Mouse (Mus musculus): ENCODE data around the gene Cd200. TPM values are rescaled to one million over a fixed set of nuclear protein-coding genes. Genes with fewer than 3 reads are reported as not detected.
A peak's percentile ranks its signal among the peaks of the same experiment; 100 is the strongest.
"Not testable (repeated sequence)": the region's sequence is repeated elsewhere in the genome, so short reads cannot be mapped to it uniquely, and the experiment has no call there.

The Cd200 gene
- total RNA-seq, 2 experiments from 2014 or later: 19.6 to 20.7 TPM

DNA sequence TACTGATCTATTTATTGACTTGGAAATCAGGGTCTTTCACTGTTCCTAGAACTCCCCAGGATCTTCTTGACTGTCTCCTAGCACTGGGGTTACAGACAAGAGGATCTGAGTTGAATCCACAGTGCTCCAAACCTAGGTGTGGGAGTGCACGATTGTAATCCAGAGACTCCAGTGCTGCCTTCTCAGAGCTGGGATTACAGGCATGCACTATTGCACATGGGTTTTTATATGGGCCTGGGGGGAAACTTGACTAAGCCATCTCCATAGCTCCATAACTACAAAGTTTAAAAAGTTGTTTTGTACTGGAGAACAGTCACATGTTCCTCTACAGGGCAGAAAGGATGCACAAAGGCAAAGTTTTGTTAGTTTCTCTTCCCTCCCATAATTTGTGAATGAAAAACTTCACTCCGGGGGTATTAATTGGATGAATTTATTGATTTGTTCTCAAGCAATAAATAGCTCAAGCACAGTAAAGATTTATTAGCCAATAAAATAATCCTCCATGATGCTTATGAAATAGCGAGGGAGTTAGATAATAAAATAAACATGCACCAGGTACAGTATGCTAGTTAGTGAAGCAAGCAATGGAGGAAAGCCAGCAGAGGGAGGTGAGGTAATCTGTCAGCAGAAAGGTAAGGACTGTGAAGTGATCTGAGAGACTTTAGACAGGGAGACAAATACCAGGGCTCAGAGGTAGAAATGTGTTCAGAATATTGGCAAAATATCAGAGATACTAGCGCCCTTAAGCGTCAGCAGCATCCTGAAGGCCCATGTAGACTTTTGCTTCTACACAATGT lies 30.5 kb downstream of the Cd200 start:
- DNase-seq: no peak

DNA sequence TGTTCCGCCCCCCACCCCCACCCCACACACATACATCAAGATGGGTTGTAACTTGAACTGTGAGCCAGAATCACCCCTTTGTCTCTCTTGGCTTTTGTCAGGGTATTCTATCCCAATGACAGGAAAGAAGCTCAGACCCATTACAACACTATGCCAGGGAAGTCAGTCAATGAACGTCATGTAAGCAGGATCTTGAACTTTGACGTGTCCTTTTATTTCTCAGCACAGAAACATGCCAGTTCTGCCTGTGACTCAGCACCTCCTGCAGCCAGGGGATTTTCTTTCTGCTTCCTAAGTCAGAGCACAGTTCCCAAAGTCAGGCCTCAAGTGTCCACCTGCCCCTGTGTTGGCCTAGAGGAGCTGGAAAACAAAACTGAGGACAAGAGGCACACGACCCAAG lies 31.5 kb downstream of the Cd200 start:
- DNase-seq: no peak

DNA sequence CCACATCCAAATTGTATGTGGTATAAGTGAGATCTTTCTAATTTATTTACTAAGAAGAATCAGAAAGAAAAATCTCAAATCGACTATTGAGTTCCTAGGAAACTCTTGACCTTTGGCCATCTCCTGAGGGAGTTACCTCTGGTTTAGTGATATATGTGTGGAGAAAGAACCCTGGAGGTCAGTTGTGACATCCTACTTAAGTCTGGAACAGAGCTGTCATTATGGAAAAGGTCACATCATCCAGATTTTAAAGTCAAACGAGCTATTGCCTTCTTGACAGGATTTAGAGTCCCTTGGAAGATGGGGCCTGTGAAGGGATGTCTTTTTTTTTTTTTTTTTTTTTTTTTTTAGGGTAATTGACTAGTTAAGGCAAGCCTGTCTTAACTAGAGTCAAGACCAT lies 32.0 kb downstream of the Cd200 start:
- no peak for DNase-seq

DNA sequence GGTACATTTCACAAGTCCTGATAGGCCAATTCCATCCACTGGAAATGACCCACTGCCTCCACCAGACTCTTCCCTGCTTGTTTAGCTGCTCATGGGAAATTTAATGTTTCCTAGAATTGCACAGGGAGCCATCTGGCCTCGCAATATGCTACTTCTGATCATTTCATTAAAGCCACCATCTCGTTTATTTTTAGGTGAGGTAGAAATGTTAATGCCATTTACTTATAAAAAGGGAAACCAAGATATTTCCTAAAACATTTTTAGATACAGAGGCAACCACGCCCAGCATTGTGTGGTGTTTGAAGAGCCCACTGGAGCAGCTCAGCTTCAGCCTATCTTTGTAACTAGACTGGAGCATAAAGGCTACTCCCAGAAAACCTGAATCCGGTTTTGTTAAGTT lies 32.6 kb downstream of the Cd200 start:
- DNase-seq: no peak

DNA sequence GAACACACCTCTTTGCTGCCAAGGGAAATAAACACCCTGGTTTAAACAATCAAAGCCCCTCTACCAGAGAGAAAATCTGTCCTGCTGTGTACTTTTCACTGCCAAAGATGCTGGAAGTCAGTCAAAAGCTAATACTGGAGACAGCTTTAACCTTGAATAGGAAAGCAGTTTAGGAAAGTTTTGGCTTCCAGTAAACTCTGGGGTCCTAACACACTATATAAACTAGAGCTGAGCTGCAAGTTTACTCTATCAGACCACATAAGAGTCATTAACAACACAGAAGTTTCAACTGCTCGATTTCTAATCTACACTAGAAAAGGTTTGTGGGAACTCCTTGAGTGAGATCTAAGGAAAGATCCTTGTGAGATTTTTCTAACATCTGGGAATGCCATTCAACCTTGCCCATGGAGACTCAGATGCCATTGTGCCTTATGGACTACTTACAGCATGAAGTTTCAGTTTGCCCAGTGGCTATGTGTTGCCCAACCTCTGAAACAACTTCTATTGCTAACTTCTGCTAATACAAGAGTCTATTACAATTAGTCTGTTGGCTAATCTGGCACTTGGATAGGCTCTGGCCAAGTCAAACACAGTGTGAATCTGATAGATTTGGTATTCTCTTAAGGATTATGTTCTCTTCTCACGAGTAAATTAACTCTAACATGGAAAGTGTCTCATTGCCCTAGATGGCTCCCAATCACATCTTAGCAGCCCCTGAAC lies 33.2 kb downstream of the Cd200 start:
- DNase-seq: no peak

DNA sequence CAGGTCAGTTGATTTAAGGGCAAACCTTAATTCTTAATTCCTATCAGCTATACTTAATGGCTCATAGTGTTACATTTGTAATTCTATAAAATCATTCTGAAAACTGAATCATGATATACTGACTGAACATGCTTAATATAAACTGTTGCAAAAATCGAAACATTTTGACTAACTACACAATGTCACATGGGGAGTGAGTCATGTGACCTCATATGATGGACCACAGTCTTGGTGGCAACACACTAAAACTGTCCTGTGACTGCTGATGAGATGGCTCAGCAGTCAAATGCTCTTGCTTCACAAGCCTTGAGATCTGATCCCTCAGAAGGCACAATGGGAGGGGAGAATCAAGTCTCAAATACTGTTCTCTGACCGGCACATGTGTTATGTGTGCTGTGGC lies 34.8 kb downstream of the Cd200 start:
- no peak for DNase-seq

DNA sequence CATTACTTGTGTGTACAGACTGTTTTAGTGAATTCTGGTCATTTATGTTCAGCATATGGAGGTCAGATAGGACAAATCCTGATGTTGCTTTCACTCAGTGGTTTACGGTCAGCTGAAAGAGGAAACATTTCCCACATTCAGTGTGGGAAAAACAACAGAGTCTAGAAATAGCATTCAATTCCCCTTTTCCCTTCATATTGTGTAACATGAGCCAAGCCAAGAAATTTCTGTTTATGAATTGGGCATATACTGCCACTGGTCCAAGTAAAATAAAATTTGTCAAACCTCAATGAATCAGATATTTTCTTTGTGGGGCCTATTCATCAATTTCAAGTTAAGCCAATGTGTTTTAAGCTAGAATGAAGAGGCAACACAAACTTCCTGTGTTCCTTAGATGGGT lies 37.8 kb downstream of the Cd200 start:
- no peak for DNase-seq

DNA sequence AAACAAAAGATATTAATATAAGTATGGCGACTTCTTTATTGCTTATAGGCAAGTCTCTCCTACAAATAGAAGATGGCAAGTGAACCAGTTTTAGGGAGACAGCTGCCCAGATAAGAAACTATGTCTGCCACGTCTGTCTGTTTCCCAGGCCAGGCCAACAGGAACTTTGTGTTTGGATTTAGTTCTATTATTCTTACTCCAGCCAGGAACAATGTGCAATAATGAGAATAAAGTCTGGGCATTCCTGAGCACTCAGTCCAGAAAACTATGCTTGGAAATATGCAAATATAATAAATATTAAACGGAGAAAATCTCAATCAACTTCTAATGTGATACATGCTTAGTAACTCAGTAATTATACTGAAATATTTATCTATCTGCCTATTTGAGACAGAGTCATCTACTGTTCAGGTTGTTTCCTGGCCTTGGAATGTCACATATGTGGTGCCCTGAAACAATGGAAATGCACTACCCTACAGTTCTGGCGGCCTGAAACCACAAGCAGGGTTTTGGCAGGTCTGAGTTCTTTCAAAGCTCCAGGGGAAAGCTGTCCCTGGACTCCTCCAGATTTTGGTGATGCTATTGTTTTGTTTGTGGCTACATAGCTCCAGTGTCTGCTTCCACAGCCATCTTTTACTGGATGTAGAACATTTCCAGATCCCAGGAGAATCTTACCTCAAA lies 39.4 kb downstream of the Cd200 start:
- no peak for DNase-seq

DNA sequence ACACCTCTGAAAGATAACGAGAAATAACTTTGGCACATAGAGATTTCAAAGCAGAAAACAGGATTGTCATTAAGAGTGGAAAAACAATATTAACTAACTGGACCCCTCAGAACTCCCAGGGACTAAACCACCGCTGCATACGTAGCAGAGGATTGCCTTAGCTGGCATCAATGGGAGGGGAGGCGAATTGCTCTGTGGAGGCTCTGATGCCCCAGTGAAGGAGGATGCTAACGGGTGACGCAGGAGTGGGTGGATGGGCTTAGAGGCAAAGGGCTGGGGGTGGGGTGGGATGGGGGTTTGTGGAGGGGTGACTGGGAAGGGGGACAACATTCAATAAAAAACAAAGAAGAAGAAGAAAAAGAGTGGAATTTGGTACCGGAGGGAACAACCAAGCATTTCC lies 42.7 kb downstream of the Cd200 start:
- no peak for DNase-seq

DNA sequence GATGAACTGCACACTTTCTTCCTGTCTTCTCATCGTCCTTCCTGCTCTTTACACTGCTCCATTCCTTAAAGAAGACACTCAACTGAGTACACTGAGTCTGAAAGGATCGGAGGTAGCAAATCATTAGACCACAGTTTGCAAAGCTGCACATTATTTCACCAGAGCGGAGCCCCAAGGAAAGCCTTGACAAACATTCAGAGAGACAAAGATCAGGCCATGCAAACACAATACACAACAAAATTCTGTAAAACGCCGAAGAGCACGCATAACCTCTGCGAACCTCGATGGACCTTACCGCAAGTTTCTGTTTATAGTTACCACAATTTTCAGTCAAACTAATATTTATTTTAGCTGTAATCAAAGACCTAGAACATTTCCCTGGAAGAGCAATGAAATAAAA lies 43.5 kb downstream of the Cd200 start:
- DNase-seq: no peak

DNA sequence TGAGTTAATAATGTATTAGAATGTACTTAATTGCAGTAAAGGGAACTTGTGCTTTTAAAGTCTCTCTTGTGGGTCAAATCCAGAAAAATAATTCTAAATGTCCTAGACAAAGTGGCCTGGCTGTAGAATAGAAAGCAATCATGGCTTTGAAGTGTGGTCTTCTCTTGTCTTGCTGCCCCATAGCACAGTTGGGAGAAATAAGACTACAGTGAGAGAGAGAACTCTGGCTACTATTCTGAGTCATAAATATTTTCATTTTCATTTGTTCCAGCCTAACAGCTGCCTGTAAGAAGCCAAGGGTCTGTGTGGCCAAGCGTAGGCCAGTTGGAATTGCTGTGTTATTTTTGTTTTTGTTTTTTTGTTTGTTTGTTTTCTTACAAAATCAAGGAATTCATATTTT lies 44.2 kb downstream of the Cd200 start:
- no peak for DNase-seq

DNA sequence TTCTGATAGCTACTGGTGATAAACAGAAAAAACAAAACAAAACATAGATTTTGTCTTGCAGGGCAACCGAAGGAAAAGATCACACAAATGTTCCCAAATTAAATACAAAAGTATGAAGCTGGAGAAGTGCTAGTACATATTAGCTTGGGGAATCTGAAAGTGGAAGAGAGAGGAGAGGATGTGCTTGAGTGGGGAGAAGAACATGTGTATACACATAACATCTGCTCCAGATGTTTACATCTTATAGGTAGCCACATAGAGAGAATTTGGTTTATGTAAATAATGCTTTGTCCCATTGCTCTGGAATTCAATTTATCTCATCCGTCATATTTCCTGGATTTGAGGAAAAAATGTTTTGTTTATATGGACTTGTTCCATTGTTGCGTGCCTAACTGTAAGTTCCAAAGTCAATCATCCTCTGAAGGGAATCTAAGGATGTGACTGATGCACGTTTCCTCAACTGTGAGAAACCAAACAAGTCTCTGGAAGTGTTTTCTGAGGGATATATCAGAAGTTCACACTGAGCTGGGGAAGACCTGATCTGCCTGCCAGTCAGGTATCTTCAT lies 45.3 kb downstream of the Cd200 start:
- no peak for DNase-seq

DNA sequence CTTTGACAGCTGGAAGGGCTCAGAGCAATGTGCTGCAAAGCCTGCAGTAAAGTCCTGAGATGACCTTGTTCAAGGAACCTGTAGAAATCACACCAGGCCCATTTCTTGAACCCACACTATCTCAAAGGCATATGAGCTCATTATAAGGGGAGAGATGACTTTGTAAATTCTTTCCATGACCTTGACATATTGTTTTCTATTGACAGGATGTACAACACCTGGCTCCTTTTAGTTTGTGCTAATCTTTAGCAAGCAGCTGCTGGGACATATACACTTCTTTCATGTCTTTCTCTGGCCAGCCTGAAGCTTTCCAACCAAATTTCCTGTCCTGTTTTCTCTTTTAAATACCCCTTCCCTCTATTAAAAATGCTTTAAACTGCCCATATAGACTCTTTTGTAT lies 47.4 kb downstream of the Cd200 start:
- no peak for DNase-seq

DNA sequence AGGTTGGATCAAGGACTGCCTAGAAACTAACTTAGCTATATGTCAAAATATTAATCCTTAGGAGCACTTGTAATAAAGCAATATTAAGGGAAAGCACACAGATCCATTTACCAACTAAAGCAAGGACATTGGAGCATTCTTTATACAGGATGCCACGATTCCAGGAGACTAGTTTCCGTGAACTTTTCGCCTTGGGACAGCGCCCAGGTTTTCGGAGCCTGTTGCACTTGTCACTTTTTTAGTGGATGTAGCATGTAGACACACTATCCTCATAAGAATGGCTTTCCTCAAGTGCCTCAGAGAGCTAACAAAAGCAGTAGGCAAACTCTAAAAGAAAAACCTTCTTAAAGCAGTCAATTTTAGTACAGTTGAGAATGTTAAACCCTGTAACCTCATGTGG lies 50.4 kb downstream of the Cd200 start:
- DNase-seq: not testable (repeated sequence)

DNA sequence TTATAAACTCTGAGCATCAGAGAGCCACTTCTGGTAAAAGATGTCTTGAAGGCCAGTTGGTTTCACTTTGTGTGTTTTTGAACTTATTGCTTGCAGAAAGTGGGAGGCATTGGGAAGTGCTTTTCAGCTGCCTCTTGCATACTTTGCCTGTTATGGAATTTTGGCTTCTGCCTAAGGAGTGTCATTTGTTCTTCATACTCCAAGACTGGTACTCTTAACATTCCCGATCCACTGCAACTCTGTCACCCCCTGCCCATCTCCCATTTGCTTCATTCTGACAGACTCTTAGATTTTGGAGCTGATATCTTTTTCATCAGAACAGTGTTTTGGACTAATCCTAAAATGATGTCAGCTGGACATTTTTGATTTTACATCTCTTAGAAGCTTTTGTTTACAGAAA lies 51.7 kb downstream of the Cd200 start:
- no peak for DNase-seq

DNA sequence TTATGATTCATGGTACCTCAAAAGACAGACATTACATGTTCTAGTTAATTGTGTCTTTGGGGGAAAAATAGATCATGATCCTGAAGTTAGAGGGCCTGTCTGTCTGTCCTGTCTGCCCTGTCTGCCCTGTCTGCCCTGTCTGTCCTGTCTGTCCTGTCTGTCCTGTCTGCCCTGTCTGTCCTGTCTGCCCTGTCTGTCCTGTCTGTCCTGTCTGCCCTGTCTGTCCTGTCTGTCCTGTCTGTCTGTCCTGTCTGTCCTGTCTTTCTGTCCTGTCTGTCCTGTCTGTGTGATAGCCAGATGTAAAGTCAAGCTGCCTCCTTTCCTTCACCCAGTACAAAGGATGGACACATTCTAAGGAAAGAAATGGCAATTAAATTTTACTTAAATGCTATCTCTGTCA lies 56.0 kb downstream of the Cd200 start:
- no peak for DNase-seq

DNA sequence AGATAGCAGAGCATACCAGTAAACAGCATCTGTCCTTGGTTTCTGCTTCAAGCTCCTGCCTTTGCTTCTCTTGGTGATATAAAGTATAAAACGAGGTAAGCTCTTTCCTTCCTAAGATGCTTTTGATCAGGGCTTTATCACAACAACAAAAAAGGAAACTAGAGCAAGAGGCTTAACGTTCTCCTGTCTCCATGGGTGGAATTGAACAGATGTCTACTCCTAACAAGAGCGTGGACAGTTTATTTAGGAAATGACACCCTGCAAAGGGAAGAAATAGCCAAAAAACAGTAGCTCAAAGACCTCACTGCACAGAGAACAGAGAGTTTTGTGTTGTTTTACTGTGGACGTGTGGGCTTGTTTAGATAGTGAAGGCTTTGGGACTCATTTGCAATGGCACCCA lies 58.1 kb downstream of the Cd200 start:
- DNase-seq: no peak

DNA sequence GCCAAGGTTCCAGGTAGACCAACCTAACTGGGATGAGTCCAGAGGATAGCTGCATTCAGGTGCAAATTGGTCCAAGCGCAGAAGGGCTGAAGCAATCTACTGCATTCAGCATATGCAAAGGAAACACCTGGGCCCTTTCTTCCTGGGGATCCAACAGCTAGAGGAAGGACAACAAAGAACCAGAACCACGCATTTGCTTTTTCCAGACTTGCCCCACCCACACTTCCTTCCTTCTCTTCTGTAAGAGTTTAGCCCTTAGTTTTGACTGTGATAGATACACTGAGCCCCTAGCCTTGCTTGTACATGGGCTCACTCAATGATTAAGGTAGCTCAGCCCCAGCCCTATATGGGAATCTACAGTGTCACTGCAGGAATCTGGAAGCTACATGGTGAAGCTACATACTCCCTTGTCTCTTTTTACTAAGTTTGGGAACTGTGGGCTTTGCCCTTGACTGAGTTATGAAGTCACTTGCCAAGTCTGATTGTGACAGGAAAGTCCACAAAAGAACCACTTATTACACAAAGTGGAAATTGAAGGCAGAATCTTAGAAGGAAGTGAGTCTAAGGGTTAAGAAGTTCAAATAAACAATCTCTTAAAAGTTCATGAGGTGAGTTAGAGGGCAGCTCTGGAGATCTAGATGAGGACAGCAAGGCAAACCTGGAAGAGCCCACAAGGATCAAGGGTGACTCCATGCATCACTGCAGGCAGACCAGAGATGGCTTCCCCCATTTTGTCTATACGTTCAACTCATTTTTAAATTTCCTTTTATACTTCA lies 59.1 kb downstream of the Cd200 start:
- DNase-seq: peak; percentile 35

DNA sequence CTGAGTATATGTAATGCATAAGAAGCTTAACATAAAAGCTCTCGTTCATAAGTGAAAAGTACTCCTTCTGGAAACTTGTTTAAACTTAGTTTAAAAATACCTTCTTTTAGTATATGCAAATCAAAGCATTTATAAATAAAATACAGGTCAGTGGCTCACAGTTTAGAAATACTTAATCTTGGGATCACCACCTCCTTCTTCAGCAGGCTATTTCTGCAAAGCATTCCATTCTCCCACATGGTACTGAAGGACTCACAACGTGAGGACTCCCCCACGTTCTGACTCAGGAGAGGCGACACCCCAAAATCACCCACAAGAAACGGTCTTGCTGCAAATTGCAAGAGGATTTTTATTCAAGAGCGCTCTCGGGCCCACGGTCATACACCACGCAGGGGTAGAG lies 60.6 kb downstream of the Cd200 start:
- not testable (repeated sequence) for DNase-seq

DNA sequence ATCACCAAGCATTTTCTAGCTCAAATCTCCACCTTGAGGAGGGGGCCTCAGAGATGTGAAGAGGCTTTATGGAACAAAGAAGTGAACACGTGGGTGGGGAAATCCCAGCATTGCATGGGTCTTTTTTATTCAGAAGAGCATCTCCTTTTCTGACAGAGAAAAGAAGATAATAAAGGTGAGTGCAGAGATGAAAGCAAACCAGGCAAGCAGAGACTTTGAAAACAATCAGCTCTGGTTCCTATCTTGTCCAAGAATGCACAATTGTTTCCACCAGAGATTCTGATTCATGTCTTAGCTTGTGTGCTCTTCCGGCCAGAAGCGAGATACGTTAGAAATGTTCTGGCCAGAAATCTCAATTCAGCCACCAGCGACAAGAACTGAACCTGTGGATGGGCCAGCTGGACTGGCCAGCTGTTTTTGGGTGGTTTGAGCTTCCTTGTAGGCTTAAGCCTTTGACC lies 61.9 kb downstream of the Cd200 start:
- DNase-seq: no peak

DNA sequence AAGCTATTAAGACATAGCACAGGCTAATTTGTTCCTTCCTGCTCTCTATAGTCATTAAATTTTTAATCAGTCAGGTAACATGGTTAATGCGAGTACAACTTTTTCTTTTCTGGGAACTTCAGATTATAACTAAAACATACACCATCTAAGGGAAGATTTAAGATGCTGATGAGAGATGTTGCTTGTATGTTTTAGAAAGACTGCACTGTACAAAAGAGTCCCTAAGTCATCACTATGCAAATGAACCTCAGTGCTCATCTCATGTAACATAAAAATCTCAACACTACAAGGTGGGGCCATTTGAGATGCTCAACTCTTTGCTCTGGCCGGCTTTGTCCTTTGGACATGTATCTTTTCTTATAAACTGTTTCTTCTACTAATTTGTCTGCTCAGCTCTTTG lies 62.5 kb downstream of the Cd200 start:
- no peak for DNase-seq

DNA sequence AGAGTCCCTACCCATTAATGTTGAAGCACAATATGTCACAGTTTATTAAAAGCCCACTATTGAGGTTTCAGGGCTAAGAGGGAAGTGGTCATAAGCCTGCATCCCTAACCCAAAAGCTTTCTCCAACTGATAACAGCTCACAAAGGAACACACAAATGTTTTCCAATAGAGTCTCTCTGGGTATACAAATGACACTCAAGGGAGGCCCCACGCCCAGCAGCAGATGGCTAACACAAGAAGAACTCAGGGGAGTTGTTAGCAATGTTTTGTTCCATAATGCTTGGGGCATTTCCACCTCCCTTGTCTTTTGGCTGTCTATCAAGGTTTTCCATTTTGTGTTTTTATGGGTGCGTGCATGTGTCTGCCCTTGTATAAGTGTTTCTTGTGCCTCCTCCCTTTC lies 64.0 kb downstream of the Cd200 start:
- peak; percentile 33 for DNase-seq

All from gastrocnemius, postnatal 25 days (tissue).